Mouse (Mus musculus): ENCODE data around the gene B4galnt1. TPM values are rescaled to one million over a fixed set of nuclear protein-coding genes. Genes with fewer than 3 reads are reported as not detected.

B4galnt1 gene
- polyA plus RNA-seq, 1 experiment from 2014 or later = 1.2 TPM

DNA sequence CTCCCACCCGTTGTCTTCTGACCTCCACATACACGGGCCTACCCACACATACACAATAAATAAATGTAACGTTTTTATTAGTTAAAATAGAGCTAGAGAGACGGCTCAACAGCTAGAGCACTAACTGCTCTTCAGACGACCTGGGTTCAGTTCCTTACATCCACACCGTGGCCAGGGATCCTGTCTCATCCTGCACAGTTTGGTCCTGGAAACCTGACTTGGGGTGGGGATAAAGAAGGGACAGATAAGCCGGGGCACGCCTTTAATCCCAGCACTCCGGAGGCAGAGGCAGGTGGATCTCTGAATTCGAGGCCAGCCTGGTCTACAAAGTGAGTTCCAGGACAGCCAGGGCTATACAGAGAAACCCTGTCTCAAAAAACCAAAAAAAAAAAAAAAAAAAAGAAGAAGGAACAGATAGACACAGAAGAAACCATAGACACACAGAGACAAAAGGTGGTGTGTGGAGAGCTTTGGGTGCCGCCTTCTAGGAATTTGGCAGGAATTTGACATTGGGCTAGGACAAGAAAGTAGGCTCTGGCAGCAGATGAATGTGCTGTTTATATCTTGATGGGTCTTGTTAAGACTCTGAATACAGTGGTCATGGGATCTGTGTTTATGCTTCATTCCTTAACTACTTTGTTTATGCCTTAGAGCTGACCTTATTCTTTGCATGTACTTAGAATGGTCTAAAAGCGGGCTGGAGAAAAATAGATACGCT is 48.8 kb downstream of the B4galnt1 start:
- Histone ChIP-seq H3K36me3 (0 out of 2 replicates have a peak, but pooled peaks cover under 1% of the 10 kb centered on the region), H3K9ac (no peak overlapping the region), H3K4me1 (peaks cover 20% of the 10 kb centered on the region), H3K27ac (replicated peaks) (no peak overlapping the region), H3K4me2 (no peak overlapping the region), H3K27me3 (replicated peaks) (no peaks in the 10 kb centered on the region; the same call in 1 of the 2 replicates), H3K4me3 (no peak overlapping the region), H3K9me3 (no peaks in the 10 kb centered on the region)
- WGBS = 75% methylated on average over 13 of the region's 13 CpGs
- ATAC-seq (ENCODE audit: extremely low read depth, insufficient number of reproducible peaks, low FRiP score, low TSS enrichment) = no peak

DNA sequence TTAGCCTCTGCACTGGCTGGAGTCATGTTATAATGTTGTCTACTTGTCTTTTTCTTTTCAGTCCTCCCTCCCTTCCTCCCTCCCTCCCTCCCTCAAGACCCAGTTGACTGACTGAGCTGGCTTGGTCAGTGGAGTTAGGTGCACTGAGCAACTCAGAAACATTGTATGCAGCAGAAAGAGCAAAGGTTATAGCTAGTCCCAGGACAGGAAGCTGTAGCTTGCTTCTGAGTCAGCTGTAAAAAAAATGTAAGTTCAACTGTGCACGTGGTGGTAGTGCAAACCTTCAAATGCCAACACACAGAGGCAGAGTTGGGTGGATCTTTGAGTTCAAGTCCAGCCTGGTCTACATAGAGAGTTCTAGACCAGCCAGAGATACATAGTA is 49.4 kb downstream of the B4galnt1 start:
- no peaks in the 10 kb centered on the region for H3K36me3 ChIP-seq
- WGBS = 35% methylated on average over 1 of the region's 1 CpGs
- H3K9ac ChIP-seq = no peak overlapping the region
- no peak overlapping the region for H3K4me3 ChIP-seq
- no peak overlapping the region for H3K4me2 ChIP-seq
- ATAC-seq (ENCODE audit: extremely low read depth, insufficient number of reproducible peaks, low FRiP score, low TSS enrichment) = no peak
- no peak overlapping the region for H3K27ac ChIP-seq (replicated peaks)
- no peaks in the 10 kb centered on the region; the same call in 1 of the 2 replicates for H3K27me3 ChIP-seq (replicated peaks)
- H3K9me3 ChIP-seq = no peaks in the 10 kb centered on the region
- H3K4me1 ChIP-seq = peaks cover 15% of the 10 kb centered on the region

DNA sequence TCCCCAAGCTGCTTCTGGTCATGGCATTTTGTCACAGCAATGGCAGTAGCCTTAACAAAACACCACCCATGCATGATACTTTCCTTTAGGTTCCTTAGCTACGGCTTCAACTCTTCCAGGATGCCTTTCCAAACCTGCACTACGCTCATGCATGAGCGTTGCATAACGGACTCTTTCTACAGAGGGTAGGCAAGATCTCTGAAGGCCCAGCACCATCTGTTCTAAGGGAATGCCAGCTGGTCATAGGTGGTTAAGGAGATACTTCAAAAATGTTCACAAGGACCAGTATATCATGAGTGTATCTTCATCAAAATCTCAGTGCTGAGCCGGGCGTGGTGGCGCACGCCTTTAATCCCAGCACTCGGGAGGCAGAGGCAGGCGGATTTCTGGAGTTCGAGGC is 51.4 kb downstream of the B4galnt1 start:
- no peak for ATAC-seq (ENCODE audit: extremely low read depth, insufficient number of reproducible peaks, low FRiP score, low TSS enrichment)
- H3K4me1 ChIP-seq = no peaks in the 10 kb centered on the region
- no peak overlapping the region for H3K4me2 ChIP-seq
- H3K27me3 ChIP-seq (replicated peaks) = no peaks in the 10 kb centered on the region; the same call in 1 of the 2 replicates
- no peaks in the 10 kb centered on the region for H3K36me3 ChIP-seq
- no peak overlapping the region for H3K4me3 ChIP-seq
- H3K9ac ChIP-seq = no peak overlapping the region
- WGBS = 88% methylated on average over 11 of the region's 11 CpGs
- H3K9me3 ChIP-seq = 0 out of 2 replicates have a peak, but pooled peaks cover 3% of the 10 kb centered on the region
- no peak overlapping the region for H3K27ac ChIP-seq (replicated peaks)

DNA sequence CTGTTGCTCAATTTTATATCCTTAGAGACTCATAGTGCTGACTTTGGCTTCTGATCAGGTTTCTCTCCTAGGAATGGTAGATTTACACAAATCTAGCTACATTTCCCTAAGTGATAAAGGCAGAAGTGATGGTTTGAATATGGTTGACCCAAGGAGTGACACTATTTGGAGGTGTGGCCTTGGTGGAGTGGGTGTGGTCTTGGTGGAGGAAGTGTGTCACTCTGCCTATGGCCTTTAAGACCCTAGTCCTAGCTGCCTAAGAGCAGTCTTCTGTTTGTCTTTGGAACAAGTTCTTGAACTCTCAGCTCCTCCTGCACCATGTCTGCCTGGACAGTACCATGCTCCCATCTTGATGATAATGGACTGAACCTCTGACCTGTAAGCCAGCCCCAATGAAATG is 52.2 kb downstream of the B4galnt1 start:
- no peak for ATAC-seq (ENCODE audit: extremely low read depth, insufficient number of reproducible peaks, low FRiP score, low TSS enrichment)
- H3K4me2 ChIP-seq = no peak overlapping the region
- H3K9me3 ChIP-seq = 0 out of 2 replicates have a peak, but pooled peaks cover 3% of the 10 kb centered on the region
- H3K36me3 ChIP-seq = no peaks in the 10 kb centered on the region
- H3K9ac ChIP-seq = no peak overlapping the region
- no peak overlapping the region for H3K27ac ChIP-seq (replicated peaks)
- H3K27me3 ChIP-seq (replicated peaks) = no peaks in the 10 kb centered on the region; the same call in 1 of the 2 replicates
- no peak overlapping the region for H3K4me3 ChIP-seq
- no peaks in the 10 kb centered on the region for H3K4me1 ChIP-seq

DNA sequence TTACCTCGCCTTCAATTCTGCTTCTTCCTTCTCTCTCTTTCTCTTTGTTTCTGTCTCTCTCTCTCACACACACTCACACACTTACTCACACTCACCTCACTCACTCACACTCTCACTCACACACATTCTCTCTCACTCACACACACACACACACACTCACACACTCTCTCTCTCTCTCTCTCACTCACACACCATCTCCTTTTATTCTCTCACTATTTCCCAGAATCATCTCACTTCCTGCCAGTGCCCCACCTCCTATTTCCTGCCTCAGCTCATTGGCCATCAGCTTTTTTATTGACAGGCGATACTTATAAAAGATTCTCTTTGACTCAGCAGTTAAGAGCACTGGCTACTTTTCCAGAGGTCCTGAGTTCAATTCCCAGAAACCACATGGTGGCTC is 53.3 kb downstream of the B4galnt1 start:
- 0 out of 2 replicates have a peak, but pooled peaks cover 3% of the 10 kb centered on the region for H3K9me3 ChIP-seq
- no peak overlapping the region for H3K9ac ChIP-seq
- H3K4me2 ChIP-seq = no peak overlapping the region
- no peak overlapping the region for H3K27ac ChIP-seq (replicated peaks)
- H3K4me1 ChIP-seq = no peaks in the 10 kb centered on the region
- WGBS = 82% methylated on average over 2 of the region's 2 CpGs
- no peak for ATAC-seq (ENCODE audit: extremely low read depth, insufficient number of reproducible peaks, low FRiP score, low TSS enrichment)
- H3K36me3 ChIP-seq = no peaks in the 10 kb centered on the region
- H3K27me3 ChIP-seq (replicated peaks) = peaks cover 2% of the 10 kb centered on the region; the same call in 1 of the 2 replicates
- no peak overlapping the region for H3K4me3 ChIP-seq

Other genes with a start within 250 kb of the B4galnt1 start
- 37.1 and 39.6 TPM in 2 replicates for gene Ctdsp2, start 186.5 kb upstream of the B4galnt1 start, polyA plus RNA-seq (2015; fragmentation: Nextera tagmentation; extraction: Ambion mirVana)
- 0.17 and 0.21 TPM in 2 replicates for gene Avil, start 164.5 kb upstream of the B4galnt1 start, polyA plus RNA-seq (2015; fragmentation: Nextera tagmentation; extraction: Ambion mirVana)
- 86.6 and 92.5 TPM in 2 replicates for gene Tsfm, start 134.4 kb upstream of the B4galnt1 start, polyA plus RNA-seq (2015; fragmentation: Nextera tagmentation; extraction: Ambion mirVana)
- 36.3 and 41.7 TPM in 2 replicates for gene Mettl1, start 123.8 kb upstream of the B4galnt1 start, polyA plus RNA-seq (2015; fragmentation: Nextera tagmentation; extraction: Ambion mirVana)
- 0.33 and 0.34 TPM in 2 replicates for gene Eef1akmt3, start 123.7 kb upstream of the B4galnt1 start, polyA plus RNA-seq (2015; fragmentation: Nextera tagmentation; extraction: Ambion mirVana)
- gene Cyp27b1, start 117.0 kb upstream of the B4galnt1 start, polyA plus RNA-seq (2015; fragmentation: Nextera tagmentation; extraction: Ambion mirVana) = 0.10 and 0.21 TPM in 2 replicates
- gene March9, start 105.0 kb upstream of the B4galnt1 start, polyA plus RNA-seq (2015; fragmentation: Nextera tagmentation; extraction: Ambion mirVana) = 0.12 and 0.18 TPM in 2 replicates
- gene Cdk4, start 101.7 kb upstream of the B4galnt1 start, polyA plus RNA-seq (2015; fragmentation: Nextera tagmentation; extraction: Ambion mirVana) = 1,002 and 1,117 TPM in 2 replicates
- 110 and 114 TPM in 2 replicates for gene Tspan31, start 95.0 kb upstream of the B4galnt1 start, polyA plus RNA-seq (2015; fragmentation: Nextera tagmentation; extraction: Ambion mirVana)
- gene Agap2, start 89.9 kb upstream of the B4galnt1 start, polyA plus RNA-seq (2015; fragmentation: Nextera tagmentation; extraction: Ambion mirVana) = not detected in 2 replicates
- gene Os9, start 44.1 kb upstream of the B4galnt1 start, polyA plus RNA-seq (2015; fragmentation: Nextera tagmentation; extraction: Ambion mirVana) = 48.0 and 49.5 TPM in 2 replicates
- gene Slc26a10, start 15.4 kb downstream of the B4galnt1 start, polyA plus RNA-seq (2015; fragmentation: Nextera tagmentation; extraction: Ambion mirVana) = 18.0 and 21.5 TPM in 2 replicates
- gene Arhgef25, start 24.9 kb downstream of the B4galnt1 start, polyA plus RNA-seq (2015; fragmentation: Nextera tagmentation; extraction: Ambion mirVana) = 21.4 and 21.6 TPM in 2 replicates
- gene Dtx3, start 30.5 kb downstream of the B4galnt1 start, polyA plus RNA-seq (2015; fragmentation: Nextera tagmentation; extraction: Ambion mirVana) = 65.2 and 67.7 TPM in 2 replicates
- gene Pip4k2c, start 46.4 kb downstream of the B4galnt1 start, polyA plus RNA-seq (2015; fragmentation: Nextera tagmentation; extraction: Ambion mirVana) = 23.2 and 23.8 TPM in 2 replicates
- gene Kif5a, start 98.1 kb downstream of the B4galnt1 start, polyA plus RNA-seq (2015; fragmentation: Nextera tagmentation; extraction: Ambion mirVana) = 0.32 and 0.63 TPM in 2 replicates
- 133 and 136 TPM in 2 replicates for gene Dctn2, start 101.1 kb downstream of the B4galnt1 start, polyA plus RNA-seq (2015; fragmentation: Nextera tagmentation; extraction: Ambion mirVana)
- 12.6 and 12.7 TPM in 2 replicates for gene Mbd6, start 123.8 kb downstream of the B4galnt1 start, polyA plus RNA-seq (2015; fragmentation: Nextera tagmentation; extraction: Ambion mirVana)
- 84.0 and 86.4 TPM in 2 replicates for gene Mars, start 146.6 kb downstream of the B4galnt1 start, polyA plus RNA-seq (2015; fragmentation: Nextera tagmentation; extraction: Ambion mirVana)
- 1.7 and 1.9 TPM in 2 replicates for gene Arhgap9, start 156.7 kb downstream of the B4galnt1 start, polyA plus RNA-seq (2015; fragmentation: Nextera tagmentation; extraction: Ambion mirVana)
- gene Gli1, start 176.7 kb downstream of the B4galnt1 start, polyA plus RNA-seq (2015; fragmentation: Nextera tagmentation; extraction: Ambion mirVana) = 0.93 and 1.4 TPM in 2 replicates
- gene Inhbe, start 189.2 kb downstream of the B4galnt1 start, polyA plus RNA-seq (2015; fragmentation: Nextera tagmentation; extraction: Ambion mirVana) = 0.06 TPM in 1 of 2 replicates, not detected in the other
- gene Inhbc, start 205.2 kb downstream of the B4galnt1 start, polyA plus RNA-seq (2015; fragmentation: Nextera tagmentation; extraction: Ambion mirVana) = not detected in 2 replicates
- gene R3hdm2, start 215.1 kb downstream of the B4galnt1 start, polyA plus RNA-seq (2015; fragmentation: Nextera tagmentation; extraction: Ambion mirVana) = 29.1 and 30.4 TPM in 2 replicates

All from heart, embryonic 13.5 days (tissue).